Mouse (Mus musculus): ENCODE measurements around the gene Eps8l2.
"Not testable (repeated sequence)": the region's sequence is repeated elsewhere in the genome, so short reads cannot be mapped to it uniquely, and the experiment has no call there.

Gene Eps8l2

DNA sequence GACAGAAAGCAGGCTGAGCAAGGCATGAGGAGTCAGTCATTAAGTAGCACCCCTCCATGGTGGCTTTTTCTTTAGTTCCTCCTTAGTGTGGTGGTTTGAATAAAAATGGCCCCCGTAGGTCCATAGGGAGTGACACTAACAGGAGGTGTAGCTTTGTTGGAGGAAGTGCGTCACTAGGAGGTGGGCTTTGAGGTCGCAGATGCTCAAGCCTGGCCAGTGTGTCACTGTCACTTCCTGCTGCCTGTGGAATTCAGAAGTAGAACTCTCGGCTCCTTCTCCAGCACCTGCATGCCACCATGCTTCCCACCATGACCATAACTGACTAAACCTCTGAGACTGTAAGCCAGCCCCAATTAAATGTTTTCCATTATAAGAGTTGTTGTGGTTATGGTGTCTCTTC, 28.7 kb downstream of the Eps8l2 start:
- DNase-seq (ENCODE audit: low spot score), result no peak

- no peak for DNase-seq (ENCODE audit: low spot score)
These were observed 31.2 kb downstream of the Eps8l2 start for GRCm38 (mm10) chr7:141369918-141370317.

GRCm38 (mm10) chr7:141371942-141372595, 33.4 kb downstream of the Eps8l2 start:
- DNase-seq (ENCODE audit: low spot score), result no peak

GRCm38 (mm10) chr7:141373611-141374010, 34.9 kb downstream of the Eps8l2 start:
- no peak for DNase-seq (ENCODE audit: low spot score)

GRCm38 (mm10) chr7:141374399-141374798, 35.7 kb downstream of the Eps8l2 start:
- no peak for DNase-seq (ENCODE audit: low spot score)

DNA sequence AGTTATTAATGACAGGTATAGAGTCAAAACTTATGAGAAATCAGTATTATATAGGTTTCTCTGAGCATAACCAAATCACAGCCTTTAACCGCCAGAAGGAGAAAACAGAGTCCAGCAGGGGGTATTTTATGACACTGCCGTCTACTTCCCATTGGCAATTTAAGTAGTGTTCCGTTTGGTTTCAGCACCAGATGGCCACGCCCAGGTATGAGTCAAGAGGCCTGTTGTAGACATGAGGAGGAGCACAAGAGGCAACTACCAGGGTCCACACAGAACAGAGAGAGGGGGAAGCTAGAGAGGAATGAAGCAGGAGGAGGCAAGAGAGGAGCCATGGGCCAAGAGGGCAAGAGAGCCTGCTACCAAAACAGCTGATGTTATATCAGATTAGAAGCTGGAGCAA, 40.9 kb downstream of the Eps8l2 start:
- DNase-seq (ENCODE audit: low spot score), result no peak

GRCm38 (mm10) chr7:141381068-141381835, 42.6 kb downstream of the Eps8l2 start:
- DNase-seq (ENCODE audit: low spot score), result no peak

GRCm38 (mm10) chr7:141387807-141388486, 49.3 kb downstream of the Eps8l2 start:
- no peak for DNase-seq (ENCODE audit: low spot score)

GRCm38 (mm10) chr7:141388487-141389109, 49.9 kb downstream of the Eps8l2 start:
- DNase-seq (ENCODE audit: low spot score), result no peak

- DNase-seq (ENCODE audit: low spot score), result no peak
These were observed 51.9 kb downstream of the Eps8l2 start for GRCm38 (mm10) chr7:141390326-141391259.

DNA sequence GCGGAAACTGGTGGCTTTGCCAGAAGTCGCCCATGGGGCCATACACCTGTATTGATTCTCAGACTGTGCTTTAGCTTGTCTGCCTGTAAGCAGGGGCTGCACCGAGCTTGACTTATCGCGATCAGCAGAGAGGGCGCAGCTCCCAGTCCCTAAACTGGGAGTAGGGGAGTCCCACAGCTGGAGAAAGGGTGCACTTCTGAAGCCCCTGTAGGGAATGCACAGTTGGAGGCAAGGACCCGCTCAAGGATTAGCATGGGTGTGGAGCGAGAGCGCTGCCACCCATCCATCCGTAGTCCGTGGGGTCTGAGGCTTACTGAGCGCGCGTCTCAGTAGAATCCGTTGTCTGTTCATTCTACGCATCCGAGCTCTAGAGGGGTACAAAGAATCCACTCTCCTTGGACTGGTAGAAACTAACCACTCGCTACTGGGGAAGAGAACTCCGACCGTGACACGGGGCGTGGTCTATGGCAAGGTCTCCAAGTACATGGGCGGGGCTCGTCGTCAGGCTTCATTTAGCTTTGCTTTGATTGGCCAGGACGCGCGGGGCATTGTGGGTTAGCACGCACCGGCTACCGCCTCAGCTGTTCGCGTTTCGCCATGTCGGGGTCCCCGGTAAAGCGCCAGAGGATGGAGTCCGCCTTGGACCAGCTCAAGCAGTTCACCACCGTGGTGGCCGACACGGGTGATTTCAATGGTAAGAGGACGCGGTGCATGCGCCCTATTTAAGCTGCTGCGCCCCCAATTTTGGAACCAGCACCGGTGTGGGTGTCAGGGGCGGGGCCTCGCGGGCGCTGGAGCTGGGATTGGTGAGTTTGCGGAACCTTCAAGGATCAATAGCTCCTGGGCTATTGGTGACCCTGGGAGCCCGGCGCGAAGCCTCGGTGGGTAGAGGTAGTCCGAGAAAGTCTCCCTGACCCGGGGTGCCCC, 53.2 kb downstream of the Eps8l2 start, which contains the start of gene Taldo1:
Taldo1 (plus strand) TSS at position 575 of the 927 bp plus-strand sequence.
- DNase-seq (ENCODE audit: low spot score), result peak; percentile 93

DNA sequence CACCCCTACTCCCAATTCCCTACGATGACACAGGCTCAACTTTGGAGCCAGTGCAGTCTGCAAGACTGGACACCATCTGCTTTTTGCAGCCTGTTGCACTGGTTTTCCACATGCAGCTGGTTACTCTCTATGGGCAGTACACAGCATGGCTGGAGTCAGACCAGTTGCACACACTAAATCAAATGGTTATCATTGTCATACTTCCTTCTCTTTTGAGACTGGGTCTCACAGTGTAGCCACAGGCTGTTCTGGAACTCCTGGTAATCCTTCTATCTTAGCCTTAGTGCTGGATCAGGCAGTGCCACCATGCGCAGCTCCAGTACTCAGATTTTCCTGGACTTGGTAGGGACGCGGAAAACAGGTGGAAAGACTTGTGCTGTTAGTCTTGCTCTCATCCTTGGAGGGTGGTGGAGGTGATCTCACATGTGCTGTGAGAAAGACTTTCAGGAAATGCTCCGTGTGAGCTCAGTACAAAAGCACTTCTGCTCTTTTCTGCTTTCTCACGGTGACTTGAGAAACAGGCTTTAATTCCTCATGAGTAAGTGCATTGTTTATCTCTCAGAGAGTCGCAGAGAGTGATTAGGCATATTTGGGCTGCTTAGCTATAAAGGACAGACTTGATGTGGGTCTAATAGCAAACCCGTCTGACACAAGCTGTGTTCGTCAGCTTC, 54.0 kb downstream of the Eps8l2 start:
- no peak for DNase-seq (ENCODE audit: low spot score)

DNA sequence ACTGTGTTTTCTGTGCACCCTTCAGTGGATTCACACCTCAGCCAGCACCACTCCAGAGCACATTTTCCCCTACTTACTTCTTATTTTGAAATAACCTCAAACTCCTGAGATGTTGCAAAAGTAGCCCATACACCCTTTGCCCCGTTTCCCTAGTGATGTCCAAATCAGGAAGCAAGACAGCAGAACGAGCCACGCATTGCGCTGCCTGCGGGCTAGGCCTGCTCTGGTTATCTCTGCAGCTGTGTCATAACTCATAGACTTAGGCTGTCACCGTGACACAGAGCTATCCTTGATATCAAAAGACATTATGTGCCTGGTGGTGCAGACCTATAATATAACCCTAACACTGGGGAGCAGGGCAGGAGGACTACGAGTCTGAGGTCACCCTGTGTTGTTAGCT, 55.5 kb downstream of the Eps8l2 start:
- DNase-seq (ENCODE audit: low spot score), result no peak

GRCm38 (mm10) chr7:141394771-141395170, 56.1 kb downstream of the Eps8l2 start:
- no peak for DNase-seq (ENCODE audit: low spot score)

DNA sequence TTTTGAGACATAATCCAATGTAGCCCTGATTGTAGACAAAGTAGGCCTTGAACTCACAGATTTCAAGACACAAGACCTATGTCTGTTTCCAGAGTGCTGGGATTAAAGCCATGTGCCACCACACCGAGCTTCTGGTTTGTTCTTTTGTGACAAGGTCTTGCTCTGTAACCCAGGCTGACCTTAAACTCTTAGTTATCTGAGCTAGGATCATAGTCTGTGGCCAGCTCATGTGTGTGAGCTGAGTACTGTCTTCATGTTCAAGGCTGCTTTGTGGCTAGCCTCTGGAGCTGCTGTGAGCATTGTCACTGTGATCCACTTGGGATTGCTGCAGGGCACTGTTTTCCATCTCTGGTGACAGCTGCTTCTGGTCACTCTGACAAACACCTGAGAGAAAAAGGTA, 56.7 kb downstream of the Eps8l2 start:
- no peak for DNase-seq (ENCODE audit: low spot score)

- no peak for DNase-seq (ENCODE audit: low spot score)
These were observed 64.6 kb downstream of the Eps8l2 start for GRCm38 (mm10) chr7:141403305-141403704.

DNA sequence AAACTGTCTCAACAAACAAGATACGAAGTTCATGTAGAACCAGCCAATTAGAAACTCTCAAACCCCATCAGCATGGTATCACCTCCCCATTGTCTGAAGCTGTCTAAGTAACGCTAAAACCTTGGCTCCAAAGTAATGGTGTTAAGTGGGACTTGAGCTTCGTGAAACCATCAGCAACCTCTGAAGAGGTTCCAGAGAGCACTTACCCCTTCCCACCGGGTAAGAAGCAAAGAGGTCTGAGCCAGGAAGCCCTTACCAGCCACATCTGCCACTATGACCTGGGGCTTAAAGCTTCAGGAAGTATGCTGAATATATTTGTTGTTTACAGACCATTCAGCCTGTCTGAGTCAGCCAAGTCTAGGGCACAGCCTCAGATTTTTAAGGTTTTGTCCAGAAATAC, 66.8 kb downstream of the Eps8l2 start:
- no peak for DNase-seq (ENCODE audit: low spot score)

DNA sequence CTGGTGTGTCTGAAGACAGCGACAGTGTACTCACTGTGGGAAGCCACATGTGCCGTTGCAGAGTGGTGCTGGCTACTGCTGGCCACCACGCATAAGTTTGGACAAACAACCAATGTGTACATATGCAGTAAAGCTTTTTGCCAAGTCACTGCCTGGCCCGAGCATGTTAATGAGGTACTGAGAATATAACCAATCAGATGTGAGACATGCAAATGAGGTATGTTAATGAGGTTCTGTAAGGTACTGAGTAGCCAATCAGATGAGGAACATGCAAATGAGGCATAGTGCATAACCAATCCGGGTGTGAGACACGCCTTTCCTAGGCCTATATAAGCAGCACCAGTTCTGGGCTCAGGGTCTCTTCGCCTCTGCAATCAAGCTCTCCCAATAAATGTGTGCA, 69.0 kb downstream of the Eps8l2 start:
- DNase-seq (ENCODE audit: low spot score), result not testable (repeated sequence)

- peak; percentile 79 for DNase-seq (ENCODE audit: low spot score)
These were observed 70.2 kb downstream of the Eps8l2 start for GRCm38 (mm10) chr7:141408833-141409232.

GRCm38 (mm10) chr7:141410631-141411030, 72.0 kb downstream of the Eps8l2 start:
- no peak for DNase-seq (ENCODE audit: low spot score)

All from left cerebral cortex, adult 11 months (tissue).